Mouse (Mus musculus): ENCODE results near the gene Dixdc1. TPM values are rescaled to one million over a fixed set of nuclear protein-coding genes. Genes with fewer than 3 reads are reported as not detected.

The Dixdc1 gene
- total and polyA plus RNA-seq, 2 experiments from 2014 or later: 26.8 to 54.3 TPM

DNA sequence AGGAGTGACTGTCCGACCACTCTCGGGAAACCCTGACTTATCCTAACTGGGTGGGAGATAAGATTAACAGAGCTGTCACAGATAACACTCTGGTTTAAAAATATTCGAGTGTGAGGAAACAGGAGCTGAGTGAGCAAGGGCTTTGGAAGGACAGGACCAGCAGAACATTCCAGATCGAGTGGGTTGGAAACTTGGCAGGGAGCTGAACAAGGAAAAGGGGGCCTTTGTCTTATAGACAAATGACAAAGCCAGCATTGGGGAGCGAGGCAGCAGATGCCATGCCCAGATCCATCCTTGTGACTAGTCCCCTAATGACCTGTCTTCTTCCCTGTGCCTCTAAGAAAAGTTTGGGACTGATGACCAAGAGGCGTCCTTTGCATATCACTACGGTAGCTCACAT, 14.6 kb upstream of the Dixdc1 start:
- no peaks in the 10 kb centered on the region for H3K27me3 ChIP-seq (ENCODE audit: insufficient read depth, low read length)
- no peak for ATAC-seq
- H3K36me3 ChIP-seq (ENCODE audit: insufficient read depth): no peaks in the 10 kb centered on the region
- H3K9me3 ChIP-seq (ENCODE audit: low read length): no peaks in the 10 kb centered on the region
- H3K4me2 ChIP-seq (ENCODE audit: low read depth): no peak overlapping the region
- TF ChIP-seq CTCF (IDR thresholded peaks at IDR 0.05; ENCODE audit: low read depth): no peak
- no peak overlapping the region for H3K9ac ChIP-seq
- no peak overlapping the region for H3K4me3 ChIP-seq (ENCODE audit: low read depth, low read length)
- DNase-seq: no peak
- no peak overlapping the region for H3K27ac ChIP-seq (ENCODE audit: low read depth, low read length)
- H3K4me1 ChIP-seq (ENCODE audit: insufficient read depth): peaks cover 8% of the 10 kb centered on the region; the same call in 1 of the 2 replicates
- WGBS: 65% methylated on average over 7 of the region's 7 CpGs

DNA sequence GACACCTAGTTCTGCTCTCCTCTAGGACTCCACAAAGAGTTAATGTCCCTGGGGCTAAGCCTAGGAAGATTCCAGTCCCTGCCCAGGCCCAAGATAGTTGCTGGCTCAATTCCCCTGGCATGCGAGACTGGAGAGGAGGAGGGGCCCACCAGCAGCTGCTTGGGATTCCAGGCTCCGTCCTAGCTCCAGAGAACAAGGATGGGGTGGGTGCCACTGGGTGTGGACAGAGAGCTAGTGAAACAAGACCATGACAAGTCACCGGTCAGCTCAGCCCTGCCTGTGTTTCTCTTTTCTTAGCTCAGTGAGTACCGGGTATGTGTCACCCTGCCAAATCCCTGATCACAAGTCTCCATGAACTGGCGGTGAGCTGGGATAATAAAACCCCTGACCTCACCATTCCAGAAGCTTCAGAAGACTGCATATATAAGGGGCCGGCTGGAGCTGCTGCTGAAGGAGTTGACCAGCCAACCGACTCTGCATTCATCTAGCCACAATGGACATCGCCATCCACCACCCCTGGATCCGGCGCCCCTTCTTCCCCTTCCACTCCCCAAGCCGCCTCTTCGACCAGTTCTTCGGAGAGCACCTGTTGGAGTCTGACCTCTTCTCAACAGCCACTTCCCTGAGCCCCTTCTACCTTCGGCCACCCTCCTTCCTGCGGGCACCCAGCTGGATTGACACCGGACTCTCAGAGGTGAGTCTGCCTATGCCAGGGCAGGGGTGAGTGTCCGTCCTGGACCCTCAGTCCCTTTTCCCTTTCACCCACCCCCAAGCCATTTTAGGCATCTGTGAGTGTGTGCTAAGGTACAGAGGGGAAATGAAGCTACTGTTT, 13.7 kb upstream of the Dixdc1 start:
- no peaks in the 10 kb centered on the region for H3K27me3 ChIP-seq (ENCODE audit: insufficient read depth, low read length)
- H3K9ac ChIP-seq: no peak overlapping the region; the same call in 1 of the 2 replicates
- WGBS: 65% methylated on average over 17 of the region's 17 CpGs
- no peak for TF ChIP-seq CTCF (IDR thresholded peaks at IDR 0.05; ENCODE audit: low read depth)
- 0 out of 2 replicates have a peak overlapping the region, but pooled peaks have one; percentile 10 for H3K4me2 ChIP-seq (ENCODE audit: low read depth)
- peaks cover 8% of the 10 kb centered on the region; the same call in 1 of the 2 replicates for H3K4me1 ChIP-seq (ENCODE audit: insufficient read depth)
- no peaks in the 10 kb centered on the region for H3K9me3 ChIP-seq (ENCODE audit: low read length)
- H3K36me3 ChIP-seq (ENCODE audit: insufficient read depth): no peaks in the 10 kb centered on the region
- DNase-seq (peak; percentile 52), ATAC-seq (no peak; the same call in 1 of the 2 replicates)
- no peak overlapping the region for H3K4me3 ChIP-seq (ENCODE audit: low read depth, low read length)
- no peak overlapping the region for H3K27ac ChIP-seq (ENCODE audit: low read depth, low read length)

DNA sequence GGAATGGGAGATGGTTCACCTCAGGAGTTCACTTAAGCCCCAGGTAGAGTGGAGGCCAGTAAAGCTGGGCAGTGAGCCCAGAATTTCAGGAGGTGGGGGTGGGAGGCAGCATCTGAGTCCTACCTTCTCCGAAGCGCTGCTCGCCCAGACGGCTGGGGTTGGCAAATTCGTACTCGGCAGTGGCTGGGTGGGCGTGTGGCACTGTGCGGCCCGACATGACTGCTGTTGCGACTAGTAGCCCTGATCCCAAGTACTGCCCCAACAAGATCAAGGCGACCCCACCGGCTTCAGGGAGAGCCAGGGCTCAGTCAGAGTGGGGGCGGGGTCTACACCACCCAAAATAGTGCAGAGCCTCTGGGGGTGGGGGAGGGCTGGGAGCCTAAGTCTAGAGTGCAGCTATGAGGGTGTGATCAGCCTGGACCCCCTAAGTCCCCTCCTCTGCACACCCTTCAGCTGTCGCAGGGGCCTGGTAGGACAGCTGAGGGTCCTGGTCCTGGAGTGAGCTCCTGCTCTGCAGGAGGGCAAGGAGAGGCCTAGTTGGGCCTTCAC, 12.8 kb upstream of the Dixdc1 start, which contains the start of gene Hspb2:
Gene Hspb2 (minus strand): TSS at position 301 of the 549 bp plus-strand sequence.
- no peaks in the 10 kb centered on the region for H3K36me3 ChIP-seq (ENCODE audit: insufficient read depth)
- DNase-seq (no peak), ATAC-seq (no peak)
- H3K9me3 ChIP-seq (ENCODE audit: low read length): no peaks in the 10 kb centered on the region
- H3K4me3 ChIP-seq (ENCODE audit: low read depth, low read length): no peak within 1 kb of the TSS
- peaks cover 8% of the 10 kb centered on the region; the same call in 1 of the 2 replicates for H3K4me1 ChIP-seq (ENCODE audit: insufficient read depth)
- 0 out of 2 replicates have a peak within 1 kb of the TSS, but pooled peaks have one; percentile 10 for H3K4me2 ChIP-seq (ENCODE audit: low read depth)
- 62% methylated on average over 14 of the region's 14 CpGs for WGBS
- H3K27ac ChIP-seq (ENCODE audit: low read depth, low read length): no peak within 1 kb of the TSS
- H3K9ac ChIP-seq: no peak within 1 kb of the TSS; the same call in 1 of the 2 replicates
- no peaks in the 10 kb centered on the region for H3K27me3 ChIP-seq (ENCODE audit: insufficient read depth, low read length)
- TF ChIP-seq CTCF (IDR thresholded peaks at IDR 0.05; ENCODE audit: low read depth): no peak

DNA sequence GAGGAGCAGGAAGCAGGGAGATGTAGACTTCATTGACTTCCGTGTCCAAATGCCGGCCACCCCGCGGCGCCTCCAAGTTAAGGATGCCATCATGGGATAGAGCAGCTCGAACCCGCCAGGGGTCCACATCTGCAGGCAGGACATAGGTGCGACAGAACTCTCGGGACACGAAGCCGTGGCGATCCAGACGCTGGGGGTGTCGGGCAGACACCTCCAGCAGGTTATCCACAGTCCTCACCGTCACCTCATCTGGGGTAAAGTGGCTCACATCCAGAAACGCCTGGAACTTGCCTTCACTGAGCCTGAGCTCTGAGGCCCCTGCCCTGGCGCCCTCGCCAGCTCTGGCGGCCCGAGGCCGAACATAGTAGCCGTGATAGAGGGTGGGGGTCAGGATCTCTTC, 12.0 kb upstream of the Dixdc1 start, which contains the start of gene Cryab:
Gene Cryab (plus strand): TSS at position 3 of the 400 bp plus-strand sequence.
- WGBS: 77% methylated on average over 22 of the region's 22 CpGs
- no peak within 1 kb of the TSS for H3K27ac ChIP-seq (ENCODE audit: low read depth, low read length)
- no peak for ATAC-seq

DNA sequence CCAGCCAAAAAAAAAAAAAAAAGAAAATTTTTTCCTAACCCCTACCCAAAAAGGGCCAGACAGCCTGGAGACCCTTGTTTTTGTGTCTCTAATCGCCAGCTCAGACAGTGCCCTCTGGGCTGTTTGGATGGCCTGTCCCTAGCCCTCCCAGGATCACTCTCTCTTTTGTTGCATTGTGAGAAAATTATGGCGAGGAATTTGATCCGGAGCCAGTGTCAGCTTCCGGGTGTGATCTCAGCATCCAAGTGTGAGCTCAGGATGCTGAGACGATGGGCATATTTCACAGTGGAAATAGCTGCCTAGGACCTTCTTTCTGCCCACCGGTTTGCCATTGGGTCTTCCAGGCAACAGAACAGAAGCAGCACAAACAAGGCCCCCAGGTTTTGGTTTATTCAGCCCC, 11.4 kb upstream of the Dixdc1 start:
- no peak for TF ChIP-seq CTCF (IDR thresholded peaks at IDR 0.05; ENCODE audit: low read depth)
- Histone ChIP-seq H3K4me1 (ENCODE audit: insufficient read depth) (peaks cover 8% of the 10 kb centered on the region; the same call in 1 of the 2 replicates), H3K36me3 (ENCODE audit: insufficient read depth) (no peaks in the 10 kb centered on the region), H3K27ac (ENCODE audit: low read depth, low read length) (no peak overlapping the region), H3K4me3 (ENCODE audit: low read depth, low read length) (no peak overlapping the region), H3K9me3 (ENCODE audit: low read length) (no peaks in the 10 kb centered on the region), H3K9ac (no peak overlapping the region), H3K27me3 (ENCODE audit: insufficient read depth, low read length) (no peaks in the 10 kb centered on the region), H3K4me2 (ENCODE audit: low read depth) (no peak overlapping the region)
- WGBS: 59% methylated on average over 6 of the region's 6 CpGs
- ATAC-seq (no peak), DNase-seq (no peak)

More for the DNA sequence above, 12.0 kb upstream of the Dixdc1 start, which contains the start of gene Cryab:
- H3K36me3 ChIP-seq (ENCODE audit: insufficient read depth): no peaks in the 10 kb centered on the region
- no peak for TF ChIP-seq CTCF (IDR thresholded peaks at IDR 0.05; ENCODE audit: low read depth)
- peaks cover 8% of the 10 kb centered on the region; the same call in 1 of the 2 replicates for H3K4me1 ChIP-seq (ENCODE audit: insufficient read depth)
- no peaks in the 10 kb centered on the region for H3K27me3 ChIP-seq (ENCODE audit: insufficient read depth, low read length)
- DNase-seq: no peak
- H3K4me3 ChIP-seq (ENCODE audit: low read depth, low read length): no peak within 1 kb of the TSS
- H3K9ac ChIP-seq: no peak within 1 kb of the TSS
- H3K9me3 ChIP-seq (ENCODE audit: low read length): no peaks in the 10 kb centered on the region
- H3K4me2 ChIP-seq (ENCODE audit: low read depth): no peak within 1 kb of the TSS

GRCm38 (mm10) chr9:50746214-50746677, 6.9 kb upstream of the Dixdc1 start, which contains the start of gene 2310030G06Rik:
Gene 2310030G06Rik, minus strand, starts transcription at chr9:50746536.
- H3K4me1 ChIP-seq (ENCODE audit: insufficient read depth): no peaks in the 10 kb centered on the region
- 3% methylated on average over 19 of the region's 19 CpGs for WGBS
- H3K4me2 ChIP-seq (ENCODE audit: low read depth): peak within 1 kb of the TSS; percentile 53
- H3K9ac ChIP-seq: peak within 1 kb of the TSS; percentile 43; the same call in 1 of the 2 replicates
- ATAC-seq (peak; percentile 20; the same call in 1 of the 2 replicates), DNase-seq (peak; percentile 48)
- H3K36me3 ChIP-seq (ENCODE audit: insufficient read depth): no peaks in the 10 kb centered on the region
- H3K27ac ChIP-seq (ENCODE audit: low read depth, low read length): no peak within 1 kb of the TSS
- peak within 1 kb of the TSS; percentile 32 for H3K4me3 ChIP-seq (ENCODE audit: low read depth, low read length)
- no peaks in the 10 kb centered on the region for H3K27me3 ChIP-seq (ENCODE audit: insufficient read depth, low read length)
- peak; percentile 36 for TF ChIP-seq CTCF (IDR thresholded peaks at IDR 0.05; ENCODE audit: low read depth)
- no peaks in the 10 kb centered on the region for H3K9me3 ChIP-seq (ENCODE audit: low read length)
